Mouse (Mus musculus): ENCODE data around the gene Sesn1.
"Not testable (repeated sequence)": the region's sequence is repeated elsewhere in the genome, so short reads cannot be mapped to it uniquely, and the experiment has no call there.

Gene Sesn1

DNA sequence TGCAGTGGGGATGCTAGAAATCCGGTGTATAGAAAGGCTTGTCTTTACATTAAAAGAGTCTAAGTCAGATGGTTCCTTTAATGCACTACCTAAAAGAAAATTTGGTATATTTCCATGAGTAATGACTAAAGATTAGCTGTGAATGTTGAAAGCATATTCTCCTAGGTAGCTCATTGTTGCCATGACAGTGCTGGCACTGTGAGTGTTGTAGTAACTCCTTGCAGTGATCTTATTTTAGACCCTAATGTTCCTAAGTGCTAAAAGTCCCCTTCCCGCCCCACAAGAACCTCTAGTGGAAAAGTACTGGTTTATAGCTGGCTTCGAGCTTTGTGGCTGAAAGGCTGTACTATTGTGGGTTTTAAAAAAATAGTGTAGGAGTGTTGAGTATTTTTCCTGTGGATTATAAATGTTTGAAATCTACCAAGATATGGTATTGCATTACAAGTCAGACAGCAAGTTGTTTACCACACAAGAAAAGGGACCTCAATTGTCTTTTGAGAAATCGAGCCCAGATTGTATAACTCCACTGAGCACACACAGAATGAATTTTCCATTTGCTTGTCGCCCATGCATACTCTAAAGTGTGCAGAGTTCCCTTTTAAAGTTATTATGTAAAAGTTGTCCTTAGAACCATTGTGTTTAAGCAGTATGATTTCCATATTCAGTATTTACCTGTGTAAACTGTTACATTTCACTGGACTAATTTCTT is 13.0 kb downstream of the Sesn1 start:
- DNase-seq, result peak; percentile 68

DNA sequence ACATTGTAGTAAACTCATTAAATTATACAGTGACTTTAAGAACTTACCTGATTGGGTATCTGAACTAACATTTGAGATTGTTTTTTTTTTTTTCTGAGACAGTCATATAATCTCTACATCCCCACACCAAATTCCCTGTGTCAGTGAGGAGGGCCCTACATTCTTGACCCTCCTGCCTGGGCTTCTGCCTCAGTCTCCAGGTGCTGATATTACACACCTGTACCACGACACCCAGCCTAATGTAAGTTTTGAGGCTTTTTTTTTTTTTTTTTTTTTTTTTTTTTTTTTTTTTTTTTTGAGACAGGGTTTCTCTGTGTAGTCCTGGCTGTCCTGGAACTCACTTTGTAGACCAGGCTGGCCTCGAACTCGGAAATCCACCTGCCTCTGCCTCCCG is 13.5 kb downstream of the Sesn1 start:
- DNase-seq, result not testable (repeated sequence)

DNA sequence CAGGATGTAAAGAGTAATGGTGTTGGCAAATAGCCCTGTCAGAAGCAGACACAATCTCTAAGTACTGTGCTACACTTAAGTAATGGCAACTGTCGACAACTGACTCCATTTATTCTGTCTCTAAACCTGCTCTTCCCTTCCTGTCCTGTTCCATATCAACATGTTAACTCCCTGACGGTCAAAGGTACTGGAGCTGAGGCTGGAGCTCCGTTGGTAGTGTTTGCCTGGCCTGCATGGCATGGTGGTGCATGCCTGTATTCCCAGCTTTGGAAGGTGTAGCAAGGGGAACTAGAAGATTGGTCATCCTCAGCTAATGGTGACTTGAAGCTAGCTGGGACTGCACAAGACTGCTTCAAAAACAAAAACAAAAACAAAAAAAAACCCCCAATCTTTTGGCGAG is 14.2 kb downstream of the Sesn1 start:
- no peak for DNase-seq

DNA sequence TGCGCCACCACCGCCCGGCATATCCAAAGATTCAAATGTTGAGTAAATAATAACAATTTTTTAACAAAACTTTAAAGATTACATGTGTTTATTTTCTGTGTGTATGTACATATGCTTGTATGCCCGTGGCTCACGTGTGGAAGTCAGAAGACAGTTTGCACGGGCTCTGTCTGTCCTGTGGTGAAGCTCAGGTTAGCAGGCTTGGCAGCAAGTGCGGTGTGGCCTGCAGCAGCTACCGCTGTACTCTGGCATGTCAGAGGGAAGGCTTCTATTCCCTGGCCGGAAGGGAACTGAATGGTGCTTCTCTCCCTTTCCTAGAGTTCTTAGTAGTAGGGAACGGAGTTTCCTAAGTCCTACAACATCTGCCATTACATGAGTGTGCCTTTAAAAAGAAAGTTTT is 15.3 kb downstream of the Sesn1 start:
- no peak for DNase-seq

DNA sequence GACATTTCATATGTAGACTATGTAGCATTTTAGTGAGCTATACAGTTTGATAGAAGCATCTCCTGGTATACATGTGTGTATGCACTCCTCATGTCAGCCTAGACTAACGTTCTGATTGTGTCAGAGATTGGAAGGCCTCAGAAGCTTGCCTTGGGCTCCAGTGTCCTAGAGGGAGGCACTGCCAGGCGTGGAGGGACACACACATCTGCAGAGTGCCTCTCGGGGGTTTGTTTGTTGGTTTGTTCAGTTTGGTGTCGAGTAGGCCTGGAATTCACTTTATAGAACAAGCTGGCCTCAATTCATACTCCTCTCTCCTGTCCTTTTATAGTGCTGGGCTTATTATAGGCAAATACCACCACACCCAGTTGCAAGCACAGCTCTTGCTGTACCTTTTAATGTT is 16.3 kb downstream of the Sesn1 start:
- no peak for DNase-seq

DNA sequence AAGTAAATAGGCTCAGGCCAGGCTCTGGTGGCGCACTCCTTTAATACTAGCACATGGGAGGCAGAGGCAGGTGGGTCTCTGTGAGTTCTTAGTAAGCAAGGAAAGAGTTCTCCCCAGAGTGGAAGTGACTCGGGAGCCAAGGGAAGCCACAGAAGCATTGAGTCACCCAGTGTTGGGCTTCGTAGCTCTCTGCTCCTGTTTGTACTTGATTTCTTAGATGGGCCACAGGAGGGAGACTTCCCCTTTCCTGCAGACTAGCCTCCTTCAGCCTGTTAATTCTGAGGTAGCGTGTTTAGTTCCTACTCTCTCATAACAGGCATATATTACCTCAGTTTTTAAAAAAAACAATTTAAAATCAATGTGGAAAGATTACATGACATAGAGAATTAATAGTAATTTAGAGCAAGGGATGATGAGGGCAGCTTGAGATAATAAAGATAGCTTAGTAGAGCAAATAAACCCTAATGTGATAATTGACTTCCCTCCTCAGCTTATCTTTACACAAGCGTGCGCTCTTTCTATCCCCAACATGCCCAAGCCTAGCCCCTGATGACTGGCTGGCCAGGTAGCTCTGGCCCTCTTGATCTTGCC is 16.9 kb downstream of the Sesn1 start:
- no peak for DNase-seq

DNA sequence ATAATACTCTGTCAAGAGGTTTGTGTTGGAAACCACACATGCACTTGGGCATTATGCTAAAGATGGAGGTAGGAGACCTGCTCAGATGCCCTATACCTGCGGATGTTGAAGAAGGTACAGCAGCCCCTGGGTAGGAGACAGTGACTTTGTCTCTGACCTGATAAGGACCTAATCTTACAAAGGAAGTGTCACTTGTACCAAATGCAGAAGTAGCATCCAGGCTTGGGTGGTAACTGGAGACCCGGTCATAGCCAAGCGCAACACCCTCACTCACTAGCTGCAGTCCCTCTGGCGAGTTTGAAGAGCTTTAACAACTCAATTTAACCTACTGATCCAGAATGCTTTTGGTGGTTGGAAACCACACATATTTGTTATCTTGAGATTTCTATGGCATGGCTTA is 18.0 kb downstream of the Sesn1 start:
- DNase-seq, result no peak

DNA sequence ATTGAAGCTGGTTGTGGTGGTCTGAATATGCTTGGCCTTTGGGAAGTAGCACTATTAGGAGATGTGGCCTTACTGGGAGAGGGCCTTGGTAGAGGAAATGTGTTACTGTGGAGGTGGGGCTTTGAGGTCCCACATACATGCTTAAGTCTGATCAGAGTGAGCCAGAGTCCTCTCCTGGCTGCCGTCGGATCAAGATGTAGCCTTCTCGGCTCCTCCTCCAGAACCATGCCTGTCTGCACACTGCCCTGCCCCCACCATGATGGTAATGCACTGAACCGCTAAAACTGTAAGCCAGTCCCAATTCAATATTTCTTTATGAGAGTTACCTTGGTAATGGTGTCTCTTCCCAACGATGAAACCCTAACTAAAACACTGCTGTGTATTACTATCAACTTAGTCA is 19.5 kb downstream of the Sesn1 start:
- no peak for DNase-seq

DNA sequence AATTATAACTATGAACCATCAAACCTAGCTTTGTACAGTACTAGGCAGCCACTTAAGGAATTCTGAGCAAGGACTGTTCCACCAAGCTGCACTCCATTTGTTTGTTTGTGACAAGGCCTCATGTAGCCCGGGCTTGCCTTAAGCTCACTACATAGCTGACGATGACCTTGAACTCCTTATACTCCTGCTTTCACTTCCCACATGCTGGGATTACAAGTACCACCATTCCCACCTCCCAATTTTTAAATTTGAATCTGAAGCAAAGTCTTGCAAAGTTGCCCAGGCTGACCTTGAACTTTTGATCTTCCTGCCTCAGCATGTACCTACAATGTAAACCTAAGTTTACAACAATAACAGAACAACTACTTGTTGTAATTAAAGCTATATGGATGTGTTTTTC is 20.2 kb downstream of the Sesn1 start:
- DNase-seq, result no peak

DNA sequence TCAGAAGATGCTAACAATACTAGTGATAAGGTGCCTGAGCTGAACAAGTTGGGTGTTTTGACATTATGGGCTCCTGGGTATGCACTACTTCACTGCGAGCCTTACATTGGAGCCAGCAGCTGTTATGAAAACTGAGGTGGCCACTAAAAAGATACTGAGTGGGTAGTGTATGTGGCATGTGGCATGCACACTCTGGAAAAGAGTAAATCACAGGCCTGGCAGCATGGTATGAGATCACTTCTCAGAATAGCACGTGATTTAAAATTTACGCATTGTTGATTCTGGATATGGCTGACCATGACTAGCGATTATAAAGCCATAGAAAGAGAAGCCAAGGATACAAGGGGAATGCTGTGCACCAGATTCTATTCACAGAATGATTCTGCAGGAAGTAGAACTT is 20.7 kb downstream of the Sesn1 start:
- no peak for DNase-seq

DNA sequence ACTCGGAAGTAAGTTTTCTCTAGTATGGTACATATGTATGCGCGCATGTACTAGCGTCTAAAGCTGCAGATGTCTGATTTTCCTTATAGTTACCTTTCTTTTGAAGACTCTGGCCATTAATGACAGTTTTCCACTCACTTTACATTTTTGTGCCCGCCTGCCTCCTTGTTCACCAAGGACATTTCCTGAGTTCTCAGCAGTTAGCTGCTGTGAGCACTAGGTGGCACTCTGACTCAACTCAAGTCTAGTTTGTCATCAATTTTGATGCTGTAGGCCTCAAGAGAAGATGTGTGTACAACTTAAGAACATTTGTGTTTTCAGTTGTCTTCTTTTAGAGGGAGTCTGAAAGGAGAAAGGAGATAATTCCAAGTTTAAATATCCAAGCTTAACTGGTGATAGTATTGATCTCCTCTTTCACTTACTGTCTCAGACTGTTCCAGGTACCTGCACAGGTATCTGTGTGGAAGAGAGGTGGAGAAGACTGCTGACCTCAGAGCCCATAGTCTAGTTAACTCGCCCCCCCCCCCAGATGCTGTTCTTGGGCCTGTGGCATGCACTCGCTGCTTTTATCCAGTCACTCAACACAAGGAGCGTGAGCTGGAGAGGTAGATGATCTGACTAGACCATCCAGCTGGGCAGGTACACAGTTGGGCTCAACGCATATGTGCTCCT is 21.3 kb downstream of the Sesn1 start:
- DNase-seq, result peak; percentile 75

DNA sequence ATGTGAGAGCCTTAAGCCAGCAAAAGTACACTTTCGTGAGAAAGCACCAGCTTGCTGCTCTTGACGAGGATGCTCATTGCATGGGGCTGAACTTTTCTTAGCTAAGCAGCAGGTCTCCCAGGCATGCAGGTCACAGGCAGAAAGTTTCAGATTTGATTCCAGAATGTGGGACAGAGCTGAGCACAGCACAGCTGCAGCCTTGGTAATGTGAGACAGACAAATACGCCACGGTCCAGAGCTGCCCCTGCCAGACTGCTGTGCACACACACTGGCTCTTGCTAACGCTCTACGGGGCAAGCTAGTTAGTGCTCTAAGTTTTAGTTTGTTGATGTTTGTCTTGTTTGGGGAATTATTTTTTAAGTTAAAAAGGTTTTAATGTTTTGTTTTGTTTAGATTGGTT is 22.5 kb downstream of the Sesn1 start:
- no peak for DNase-seq

DNA sequence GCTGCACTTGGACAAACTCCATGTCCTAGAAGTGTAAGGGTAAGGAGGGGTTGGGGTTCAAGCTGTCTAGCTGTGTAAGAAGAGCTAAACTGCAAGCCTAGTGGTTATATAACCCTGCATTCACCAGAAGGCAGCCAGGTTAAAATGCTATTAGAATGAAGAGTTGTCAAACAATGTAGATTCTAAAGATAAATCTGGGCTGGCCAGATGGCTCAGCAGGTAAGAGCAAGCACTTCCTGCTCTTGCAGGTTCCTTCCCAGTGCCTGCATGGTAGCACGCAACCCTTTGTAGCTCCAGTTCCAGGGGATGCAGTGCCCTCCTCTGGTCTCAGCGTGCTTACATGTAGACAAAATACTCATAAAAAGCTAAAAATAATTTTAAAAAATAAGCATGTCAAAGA is 24.4 kb downstream of the Sesn1 start:
- no peak for DNase-seq

DNA sequence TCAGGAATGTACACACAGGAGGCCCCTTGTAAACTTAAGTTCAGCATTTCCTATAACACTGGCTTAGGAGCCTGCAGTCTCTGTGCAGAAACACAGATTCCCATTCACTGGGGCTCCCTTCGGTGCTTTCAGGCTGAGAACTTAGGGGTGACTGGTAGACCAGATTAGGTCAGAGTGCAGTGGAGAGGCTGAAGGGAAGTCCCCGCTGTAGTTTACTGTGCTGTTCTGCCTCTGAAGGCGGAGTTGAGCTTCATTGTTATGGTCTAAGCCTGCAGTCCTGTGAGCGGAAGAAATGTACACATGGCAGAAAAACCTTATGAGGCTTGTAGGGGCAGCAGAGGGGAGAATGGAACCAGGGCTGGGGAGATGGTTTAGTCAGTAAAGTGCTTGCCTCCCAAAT is 29.2 kb downstream of the Sesn1 start:
- no peak for DNase-seq

DNA sequence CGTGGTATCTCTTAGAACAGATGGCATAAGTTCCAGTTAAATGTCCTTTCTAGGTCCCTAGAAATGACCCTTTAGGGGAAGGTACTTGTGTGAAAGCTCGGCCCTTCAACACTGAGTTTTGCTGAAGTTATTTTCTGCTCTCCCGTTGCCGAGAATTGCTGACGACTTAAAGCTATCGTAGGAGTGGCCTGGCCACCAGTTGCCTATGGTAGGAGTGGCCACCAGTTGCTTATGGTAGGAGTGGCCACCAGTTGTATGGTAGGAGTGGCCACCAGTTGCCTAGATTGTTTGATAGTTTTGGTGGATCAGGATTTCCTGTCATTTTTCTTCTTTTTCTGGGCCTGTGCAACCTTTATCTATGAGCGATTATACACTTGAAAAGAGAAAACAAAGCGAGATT is 38.0 kb downstream of the Sesn1 start:
- no peak for DNase-seq

DNA sequence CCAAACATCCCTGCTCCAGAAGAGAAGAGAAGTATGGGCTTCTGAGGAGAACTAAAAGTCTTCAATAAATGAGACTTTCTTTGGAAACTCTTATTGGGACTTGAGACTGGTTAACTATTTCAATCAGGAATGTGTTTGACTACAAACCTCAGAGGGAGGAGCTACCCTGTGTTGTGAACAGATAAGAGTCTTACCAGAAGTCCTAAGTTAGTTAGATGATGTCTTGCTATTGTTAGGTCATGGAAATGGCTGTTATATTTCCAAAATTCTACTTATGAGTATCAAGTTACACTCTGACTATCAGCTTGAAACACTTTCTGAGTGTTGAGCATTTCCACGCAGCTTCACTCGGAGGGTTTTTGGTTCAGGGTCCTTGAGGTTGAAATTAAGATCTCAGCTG is 39.0 kb downstream of the Sesn1 start:
- DNase-seq, result no peak

DNA sequence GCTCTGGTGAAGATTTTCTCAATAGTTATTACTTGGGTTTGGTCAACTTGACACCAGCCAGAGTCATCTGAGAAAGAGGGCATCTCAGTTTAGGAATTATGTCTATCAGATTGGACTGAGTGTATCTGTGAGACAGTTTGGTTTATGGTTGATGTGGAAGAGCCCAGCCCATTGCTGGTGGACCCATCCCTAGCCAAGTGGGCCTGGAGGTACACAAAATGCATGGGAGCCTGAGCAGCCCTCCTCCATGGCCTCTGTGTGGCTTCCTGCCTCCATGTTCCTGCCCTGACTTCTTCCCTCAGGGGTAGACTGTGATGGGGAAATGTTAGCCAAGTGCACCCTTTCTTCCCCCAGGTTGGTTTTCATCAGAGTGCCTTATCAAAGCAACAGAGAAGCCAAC is 50.1 kb downstream of the Sesn1 start:
- DNase-seq, result no peak

DNA sequence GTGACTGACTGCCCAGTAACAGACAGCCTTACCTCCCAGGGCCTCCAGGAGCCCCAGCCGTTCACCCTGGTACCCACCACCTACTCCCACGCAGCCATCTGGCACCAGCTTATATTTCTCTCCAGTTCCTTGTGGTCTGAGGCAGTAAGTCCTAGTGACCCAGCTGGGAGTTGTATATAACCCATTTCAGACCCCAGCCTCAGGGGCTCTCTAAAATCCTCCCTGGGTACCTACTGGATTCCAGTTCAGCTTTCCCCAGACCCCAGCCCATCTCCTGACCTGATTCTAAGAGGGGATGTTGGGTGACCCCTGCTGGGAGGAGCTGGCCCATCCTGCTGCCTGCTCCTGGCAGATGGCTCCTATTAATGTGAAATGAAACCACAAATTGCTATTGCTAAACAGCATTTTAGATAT is 50.5 kb downstream of the Sesn1 start:
- DNase-seq, result no peak

DNA sequence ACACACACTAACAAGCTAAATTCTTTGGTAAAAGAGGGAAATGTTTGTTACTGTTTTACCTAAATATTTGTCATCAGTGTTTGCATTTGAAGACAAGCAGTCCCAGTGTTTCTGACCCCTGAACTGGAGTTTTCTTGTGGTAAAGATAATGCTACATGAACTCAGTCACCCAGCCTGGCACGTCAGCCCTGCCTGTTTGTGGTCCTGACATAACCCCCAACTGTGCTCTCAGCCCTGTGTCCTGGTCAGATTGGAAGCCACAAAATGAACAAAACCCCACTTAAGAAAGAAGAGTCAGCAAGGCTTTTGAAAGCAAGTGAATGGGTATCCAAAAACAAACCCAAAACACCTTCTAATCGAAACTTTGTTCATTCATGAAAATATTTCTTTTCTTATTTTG is 53.3 kb downstream of the Sesn1 start:
- DNase-seq, result no peak

DNA sequence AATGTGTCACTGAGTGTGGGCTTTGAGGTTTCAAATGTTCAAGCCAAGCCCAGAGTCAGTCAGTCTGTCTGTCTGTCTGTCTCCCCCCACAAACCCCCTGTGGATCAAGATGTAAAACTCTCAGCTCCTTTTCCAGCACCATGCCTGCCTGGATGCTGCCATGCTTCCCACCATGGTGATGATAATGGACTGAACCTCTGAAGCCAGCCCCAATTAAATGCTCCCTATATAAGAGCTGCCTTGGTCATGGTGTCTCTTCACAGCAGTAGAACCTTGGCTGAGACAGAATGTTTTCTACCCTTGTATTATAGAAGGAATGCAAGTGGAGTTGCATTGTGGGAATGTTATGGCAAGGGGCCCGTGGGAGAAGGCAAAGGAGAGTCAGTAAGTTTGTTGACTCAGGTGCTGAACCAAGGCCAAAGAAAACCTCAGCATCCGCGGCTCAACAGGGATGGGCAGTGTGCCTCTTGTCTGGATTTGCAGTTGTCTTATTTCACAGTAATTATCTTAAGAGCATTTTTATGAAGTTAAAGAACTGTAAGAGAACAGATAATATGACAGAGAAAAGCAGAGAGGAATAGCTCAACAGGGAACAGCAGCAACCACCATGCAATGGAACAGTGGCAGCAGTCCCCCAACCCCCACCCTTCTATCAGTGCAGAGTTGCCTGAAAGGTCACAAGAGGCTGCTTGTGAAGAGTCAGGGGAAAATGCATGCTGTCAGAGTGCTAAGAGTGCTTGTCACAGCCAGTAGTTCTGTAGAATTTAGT is 56.5 kb downstream of the Sesn1 start:
- DNase-seq, result peak; percentile 15

DNA sequence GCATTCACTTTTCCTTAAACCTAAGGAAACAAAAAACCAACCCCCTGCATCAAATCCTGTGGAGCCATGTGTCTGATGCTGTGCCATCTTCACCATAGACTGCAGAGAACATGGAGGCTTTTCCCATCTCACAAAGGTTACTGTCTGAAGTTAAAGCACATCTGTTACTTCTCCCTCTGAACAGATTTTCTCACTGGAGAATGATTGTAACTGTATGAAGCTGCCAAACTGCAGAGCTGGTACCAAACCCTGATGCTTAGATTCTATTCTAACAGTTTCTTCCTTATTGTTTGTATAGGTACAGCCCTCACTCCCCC is 57.1 kb downstream of the Sesn1 start:
- no peak for DNase-seq

DNA sequence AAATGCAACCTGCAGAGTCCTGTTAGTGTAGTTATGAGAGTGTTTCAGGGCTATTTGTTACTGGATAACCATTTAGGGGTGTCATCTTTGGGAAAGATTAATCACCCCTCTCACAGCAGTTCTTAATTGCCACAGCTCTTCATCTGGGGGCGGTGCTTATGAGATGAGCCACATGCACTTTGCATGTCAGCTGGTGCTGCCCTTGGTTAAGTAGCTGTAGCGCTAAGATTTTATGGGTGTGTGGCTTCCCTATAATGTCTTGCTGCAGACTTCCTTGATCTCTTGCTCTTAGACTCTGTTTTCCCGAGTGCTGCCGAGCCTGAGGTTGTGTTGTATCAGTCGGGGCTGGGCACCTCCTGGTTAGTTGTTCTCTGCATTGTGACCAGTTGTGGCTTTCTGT is 58.2 kb downstream of the Sesn1 start:
- no peak for DNase-seq

DNA sequence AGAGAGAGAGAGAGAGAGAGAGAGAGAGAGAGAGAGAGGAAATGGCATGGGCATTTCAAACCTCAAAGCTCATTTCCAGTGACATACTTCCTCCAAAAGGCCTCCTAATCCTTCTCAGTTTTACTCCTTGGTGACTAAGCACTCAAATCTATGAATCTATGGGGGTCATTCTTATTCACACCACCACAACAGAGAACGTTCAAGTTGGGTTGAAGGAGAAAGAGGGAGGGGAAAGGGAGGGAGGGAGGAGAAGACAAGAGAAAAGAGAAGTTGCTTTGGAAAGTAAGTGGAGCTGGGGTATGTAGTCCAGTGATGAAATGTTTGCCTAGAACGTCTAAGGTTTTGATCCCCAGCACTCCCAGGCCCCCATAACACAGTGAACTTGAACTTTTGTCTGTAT is 60.4 kb downstream of the Sesn1 start:
- DNase-seq, result no peak

DNA sequence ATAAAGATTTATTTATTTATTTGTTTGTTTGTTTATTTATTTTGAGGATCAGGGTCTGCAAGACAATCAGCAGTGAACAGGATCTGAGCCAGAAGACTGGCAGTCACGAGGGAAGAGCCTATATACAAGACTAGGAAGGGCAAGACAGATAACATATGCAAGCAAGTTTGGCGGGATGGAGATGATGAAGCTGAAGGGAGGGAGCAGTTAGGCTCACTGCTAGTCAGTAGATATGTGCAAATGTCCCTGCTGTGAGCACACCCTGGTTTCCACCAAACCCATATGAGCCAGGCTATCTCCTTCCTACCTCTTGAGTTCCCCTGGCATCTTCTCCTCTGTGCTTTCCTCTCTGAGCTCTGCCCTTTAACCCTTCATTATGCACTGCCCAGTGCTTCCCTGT is 61.8 kb downstream of the Sesn1 start:
- no peak for DNase-seq
